Mouse (Mus musculus) bone marrow macrophage, adult 2 months (primary cell): Measurements from ENCODE around the gene Abca7.

Experiments used
- CTCF ChIP-seq: IDR thresholded peaks from 2 replicates; pipeline ENCODE4 v1.5.1; 2012; ENCODE audit warnings: low read depth, mild to moderate bottlenecking, low read length, moderate library complexity
- POLR2A ChIP-seq: IDR thresholded peaks from 2 replicates; pipeline ENCODE4 v1.6.1; 2012; ENCODE audit warnings: mild to moderate bottlenecking, low read depth, low read length, borderline replicate concordance

DNA sequence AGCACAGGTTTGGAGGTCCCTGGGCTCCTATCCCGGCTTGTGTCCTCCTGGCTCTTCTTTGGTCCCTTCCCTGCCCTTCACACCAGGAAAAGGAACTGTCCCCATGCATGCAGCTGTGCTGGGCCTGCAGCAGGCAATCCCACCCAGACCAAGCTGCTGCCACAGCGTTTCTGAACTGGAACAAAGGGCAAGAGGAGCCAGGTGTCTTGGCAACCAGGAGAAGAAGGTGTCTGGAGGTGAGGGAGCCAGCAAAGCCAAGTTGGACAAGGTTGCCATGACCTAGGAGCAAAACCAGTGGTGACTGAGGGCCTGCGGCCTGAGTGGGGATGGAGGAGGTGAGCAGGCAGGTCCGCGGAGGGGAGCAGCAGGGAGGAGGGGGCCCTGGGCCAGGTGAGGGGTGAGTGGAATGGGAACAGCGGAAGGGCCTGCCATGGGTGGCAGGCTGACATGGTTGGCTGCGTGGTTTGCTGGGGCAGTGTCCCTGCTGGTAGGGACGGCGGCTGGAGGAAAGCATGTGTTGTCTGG is 50.8 kb downstream of the Abca7 start, which contains the start of gene Gpx4:
- TF ChIP-seq POLR2A = no peak
- no peak for TF ChIP-seq CTCF
